Mouse (Mus musculus): ENCODE measurements around the gene Myo16. TPM values are rescaled to one million over a fixed set of nuclear protein-coding genes. Genes with fewer than 3 reads are reported as not detected.

Myo16 gene
- polyA plus RNA-seq, 1 experiment = not detected

- 74% methylated on average over 7 of the region's 7 CpGs for WGBS
- Histone ChIP-seq H3K4me1 (ENCODE audit: control insufficient read depth, insufficient read depth, insufficient read length, low read length) (no peaks in the 10 kb centered on the region), H3K36me3 (ENCODE audit: control insufficient read depth, insufficient read depth, low read length) (no peaks in the 10 kb centered on the region), H3K4me3 (ENCODE audit: low read depth, low read length) (no peak overlapping the region), H3K27ac (ENCODE audit: insufficient read depth, low read depth, low read length) (no peak overlapping the region), H3K27me3 (ENCODE audit: control insufficient read depth, insufficient read depth, low read length) (no peaks in the 10 kb centered on the region)
- TF ChIP-seq POLR2A (IDR thresholded peaks at IDR 0.05; ENCODE audit: low read depth, low read length) (no peak), CTCF (IDR thresholded peaks at IDR 0.05; ENCODE audit: extremely low read depth, insufficient read length, insufficient replicate concordance, low read depth, low read length) (no peak)
Measured at GRCm38 (mm10) chr8:10557961-10558360, 404.2 kb downstream of the Myo16 start.

GRCm38 (mm10) chr8:10559479-10559878, 405.8 kb downstream of the Myo16 start:
- no peaks in the 10 kb centered on the region for H3K36me3 ChIP-seq (ENCODE audit: control insufficient read depth, insufficient read depth, low read length)
- H3K4me1 ChIP-seq (ENCODE audit: control insufficient read depth, insufficient read depth, insufficient read length, low read length) = no peaks in the 10 kb centered on the region
- H3K4me3 ChIP-seq (ENCODE audit: low read depth, low read length) = no peak overlapping the region
- WGBS = 83% methylated on average over 6 of the region's 6 CpGs
- no peak overlapping the region for H3K27ac ChIP-seq (ENCODE audit: insufficient read depth, low read depth, low read length)
- TF ChIP-seq CTCF (IDR thresholded peaks at IDR 0.05; ENCODE audit: extremely low read depth, insufficient read length, insufficient replicate concordance, low read depth, low read length) (no peak), POLR2A (IDR thresholded peaks at IDR 0.05; ENCODE audit: low read depth, low read length) (no peak)
- H3K27me3 ChIP-seq (ENCODE audit: control insufficient read depth, insufficient read depth, low read length) = no peaks in the 10 kb centered on the region

- WGBS = 73% methylated on average over 5 of the region's 5 CpGs
- no peak for TF ChIP-seq CTCF (IDR thresholded peaks at IDR 0.05; ENCODE audit: extremely low read depth, insufficient read length, insufficient replicate concordance, low read depth, low read length)
- TF ChIP-seq POLR2A (IDR thresholded peaks at IDR 0.05; ENCODE audit: low read depth, low read length) = no peak
Measured at GRCm38 (mm10) chr8:10561616-10562015, 407.9 kb downstream of the Myo16 start.

GRCm38 (mm10) chr8:10562046-10562445, 408.3 kb downstream of the Myo16 start:
- Histone ChIP-seq H3K4me1 (ENCODE audit: control insufficient read depth, insufficient read depth, insufficient read length, low read length) (no peaks in the 10 kb centered on the region), H3K27me3 (ENCODE audit: control insufficient read depth, insufficient read depth, low read length) (no peaks in the 10 kb centered on the region), H3K4me3 (ENCODE audit: low read depth, low read length) (no peak overlapping the region), H3K27ac (ENCODE audit: insufficient read depth, low read depth, low read length) (no peak overlapping the region), H3K36me3 (ENCODE audit: control insufficient read depth, insufficient read depth, low read length) (no peaks in the 10 kb centered on the region)
- WGBS = 81% methylated on average over 13 of the region's 13 CpGs
- TF ChIP-seq CTCF (IDR thresholded peaks at IDR 0.05; ENCODE audit: extremely low read depth, insufficient read length, insufficient replicate concordance, low read depth, low read length) (no peak), POLR2A (IDR thresholded peaks at IDR 0.05; ENCODE audit: low read depth, low read length) (no peak)

More at GRCm38 (mm10) chr8:10561616-10562015, 407.9 kb downstream of the Myo16 start:
- Histone ChIP-seq H3K36me3 (ENCODE audit: control insufficient read depth, insufficient read depth, low read length) (no peaks in the 10 kb centered on the region), H3K27me3 (ENCODE audit: control insufficient read depth, insufficient read depth, low read length) (no peaks in the 10 kb centered on the region), H3K4me3 (ENCODE audit: low read depth, low read length) (no peak overlapping the region), H3K27ac (ENCODE audit: insufficient read depth, low read depth, low read length) (no peak overlapping the region), H3K4me1 (ENCODE audit: control insufficient read depth, insufficient read depth, insufficient read length, low read length) (no peaks in the 10 kb centered on the region)

- Histone ChIP-seq H3K27ac (ENCODE audit: insufficient read depth, low read depth, low read length) (no peak overlapping the region), H3K36me3 (ENCODE audit: control insufficient read depth, insufficient read depth, low read length) (no peaks in the 10 kb centered on the region), H3K4me3 (ENCODE audit: low read depth, low read length) (no peak overlapping the region), H3K4me1 (ENCODE audit: control insufficient read depth, insufficient read depth, insufficient read length, low read length) (no peaks in the 10 kb centered on the region), H3K27me3 (ENCODE audit: control insufficient read depth, insufficient read depth, low read length) (no peaks in the 10 kb centered on the region)
- TF ChIP-seq CTCF (IDR thresholded peaks at IDR 0.05; ENCODE audit: extremely low read depth, insufficient read length, insufficient replicate concordance, low read depth, low read length) (no peak), POLR2A (IDR thresholded peaks at IDR 0.05; ENCODE audit: low read depth, low read length) (no peak)
- 76% methylated on average over 9 of the region's 9 CpGs for WGBS
Measured at GRCm38 (mm10) chr8:10562636-10563035, 408.9 kb downstream of the Myo16 start.

- Histone ChIP-seq H3K4me3 (ENCODE audit: low read depth, low read length) (no peak overlapping the region), H3K36me3 (ENCODE audit: control insufficient read depth, insufficient read depth, low read length) (no peaks in the 10 kb centered on the region), H3K27ac (ENCODE audit: insufficient read depth, low read depth, low read length) (no peak overlapping the region), H3K27me3 (ENCODE audit: control insufficient read depth, insufficient read depth, low read length) (no peaks in the 10 kb centered on the region), H3K4me1 (ENCODE audit: control insufficient read depth, insufficient read depth, insufficient read length, low read length) (no peaks in the 10 kb centered on the region)
- TF ChIP-seq CTCF (IDR thresholded peaks at IDR 0.05; ENCODE audit: extremely low read depth, insufficient read length, insufficient replicate concordance, low read depth, low read length) (no peak), POLR2A (IDR thresholded peaks at IDR 0.05; ENCODE audit: low read depth, low read length) (no peak)
- WGBS = 70% methylated on average over 11 of the region's 11 CpGs
Measured at GRCm38 (mm10) chr8:10565231-10566029, 411.7 kb downstream of the Myo16 start.

GRCm38 (mm10) chr8:10568448-10568847, 414.7 kb downstream of the Myo16 start:
- 79% methylated on average over 4 of the region's 4 CpGs for WGBS
- H3K36me3 ChIP-seq (ENCODE audit: control insufficient read depth, insufficient read depth, low read length) = no peaks in the 10 kb centered on the region

More at GRCm38 (mm10) chr8:10568448-10568847, 414.7 kb downstream of the Myo16 start:
- Histone ChIP-seq H3K4me1 (ENCODE audit: control insufficient read depth, insufficient read depth, insufficient read length, low read length) (no peaks in the 10 kb centered on the region), H3K4me3 (ENCODE audit: low read depth, low read length) (no peak overlapping the region), H3K27me3 (ENCODE audit: control insufficient read depth, insufficient read depth, low read length) (no peaks in the 10 kb centered on the region), H3K27ac (ENCODE audit: insufficient read depth, low read depth, low read length) (no peak overlapping the region)
- TF ChIP-seq CTCF (IDR thresholded peaks at IDR 0.05; ENCODE audit: extremely low read depth, insufficient read length, insufficient replicate concordance, low read depth, low read length) = no peak
- TF ChIP-seq POLR2A (IDR thresholded peaks at IDR 0.05; ENCODE audit: low read depth, low read length) = no peak

All from small intestine, adult 2 months (tissue).